Mouse (Mus musculus) C2C12 (cell line): ENCODE data around the gene Spag7.

Experiments used
- CEBPB ChIP-seq: IDR thresholded peaks from one replicate; pipeline ENCODE4 v1.6.1; 2011; ENCODE audit warnings: low read depth, mild to moderate bottlenecking, control low read depth, moderate library complexity
- CTCF ChIP-seq: IDR thresholded peaks from one replicate; pipeline ENCODE4 v1.5.1; 2011; ENCODE audit not compliant: control insufficient read depth, insufficient read depth, insufficient read length
- MAX ChIP-seq: IDR thresholded peaks from one replicate; pipeline ENCODE4 v1.6.1; 2011; ENCODE audit warnings: mild to moderate bottlenecking, control low read depth
- MYOD1 ChIP-seq: IDR thresholded peaks from one replicate; pipeline ENCODE4 v1.6.1; 2011; ENCODE audit warnings: low read depth; ENCODE audit not compliant: control insufficient read depth, insufficient read length
- USF1 ChIP-seq: IDR thresholded peaks from one replicate; pipeline ENCODE4 v1.6.1; 2011; ENCODE audit warnings: low read depth, mild to moderate bottlenecking, control low read depth, moderate library complexity

GRCm38 (mm10) chr11:70623053-70623742 lies 46.0 kb downstream of the Spag7 start:
- TF ChIP-seq CTCF (no peak), CEBPB (no peak), MYOD1 (no peak), MAX (no peak), USF1 (no peak)
